Mouse (Mus musculus): Measurements from ENCODE around the gene Golga4.

GRCm38 (mm10) chr9:118563866-118564265 lies 57.8 kb downstream of the Golga4 start:
- TF ChIP-seq POLR2A (IDR thresholded peaks at IDR 0.05; ENCODE audit: low read depth, low read length) (no peak), CTCF (conservative IDR thresholded peaks at IDR 0.05; ENCODE audit: insufficient read depth, insufficient read length, low read depth, low read length) (no peak)

Measured in kidney, adult 2 months (tissue).